In genomic region chr8:22245663-22246062, GRCm38 (mm10) we compare ENCODE assay signal across 25 mouse cellular contexts. TPM values are rescaled to one million over a fixed set of nuclear protein-coding genes. Genes with fewer than 3 reads are reported as not detected.
DNase-seq lines count a peak whose midpoint lies in the region; ATAC-seq lines count a peak whose summit lies in the region.
"Had no signal": no experiment of that assay in that cellular context is flagged by ENCODE, and none has a peak within 500 bp of the region (broad histone marks: within the 10 kb centered on the region; RNA-seq: fewer than 3 reads in every experiment).

No protein-coding gene starts in this region.

- H3K4me1 ChIP-seq in heart, embryonic 10.5 days = 0 out of 2 replicates have a peak, but pooled peaks cover 5% of the 10 kb centered on the region
- H3K4me1 ChIP-seq: embryonic facial prominence, embryonic 10.5 days; forebrain, embryonic 15.5 days had no signal

- no peak overlapping the region for H3K4me3 ChIP-seq in heart, embryonic 10.5 days
- H3K4me3 ChIP-seq: embryonic facial prominence, embryonic 10.5 days; embryonic facial prominence, embryonic 12.5 days; forebrain, embryonic 13.5 days; forebrain, embryonic 15.5 days had no signal

- peak; percentile 79 for ATAC-seq in common myeloid progenitor, adult 5-6 weeks (replicated peaks; ENCODE audit: low read depth, poor library complexity, severe bottlenecking)
- ATAC-seq: activated CD4-positive, CD25-positive, alpha-beta regulatory T cell, adult 4 months; forebrain, embryonic 13.5 days; forebrain, embryonic 15.5 days; forebrain, postnatal 0 days; Patski had no signal

- WGBS in heart, embryonic 10.5 days = 59% methylated on average over 1 of the region's 1 CpGs

- H3K36me3 ChIP-seq in heart, embryonic 10.5 days = no peaks in the 10 kb centered on the region
- H3K36me3 ChIP-seq: embryonic facial prominence, embryonic 10.5 days; embryonic facial prominence, embryonic 12.5 days; forebrain, embryonic 15.5 days had no signal

- H3K9me3 ChIP-seq in heart, embryonic 10.5 days = no peaks in the 10 kb centered on the region
- H3K9me3 ChIP-seq: embryonic facial prominence, embryonic 10.5 days; embryonic facial prominence, embryonic 12.5 days; forebrain, embryonic 13.5 days; forebrain, embryonic 15.5 days had no signal

- no peaks in the 10 kb centered on the region for H3K27me3 ChIP-seq in heart, embryonic 10.5 days (ENCODE audit: insufficient read depth, poor library complexity, severe bottlenecking)
- H3K27me3 ChIP-seq: embryonic facial prominence, embryonic 12.5 days; forebrain, embryonic 13.5 days; forebrain, embryonic 15.5 days; Patski had no signal

- DNase-seq in heart, adult 11 months = peak; percentile 54
- no peak for DNase-seq in heart, embryonic 10.5 days (ENCODE audit: low spot score)
- no peak for DNase-seq in right cerebral cortex, postnatal 4 days
- DNase-seq in embryo, embryonic 10.5 days (ENCODE audit: low spot score) = no peak
- DNase-seq: adrenal gland, adult 8-10 months; adrenal gland, postnatal 14 days; adrenal gland, postnatal 36 days; cerebellum, adult 11-12 months; cerebellum, adult 2 months; cerebellum, adult 9-10 months; cerebellum, postnatal 10 days; cerebellum, postnatal 25 days; forebrain, postnatal 0 days had no signal

- no peak overlapping the region for H3K27ac ChIP-seq in heart, embryonic 10.5 days
- H3K27ac ChIP-seq: embryonic facial prominence, embryonic 10.5 days; embryonic facial prominence, embryonic 12.5 days; forebrain, embryonic 13.5 days; forebrain, embryonic 15.5 days had no signal

RNA-seq across cellular contexts. Expression of gene Thsd1, which starts 18.6 kb away (rescaled TPM):
- 12.2 and 15.4 TPM in 2 replicates for polyA plus RNA-seq in heart, embryonic 10.5 days (2016; fragmentation: Nextera tagmentation; extraction: Ambion mirVana)
- total RNA-seq in common myeloid progenitor, adult 5-6 weeks (2017) = 4.9 and 6.0 TPM in 2 replicates

RNA-seq across cellular contexts. Expression of gene Tpte, which starts 37.6 kb away (rescaled TPM):
- polyA plus RNA-seq in heart, embryonic 10.5 days (2016; fragmentation: Nextera tagmentation; extraction: Ambion mirVana) = not detected in 2 replicates
- not detected in 2 replicates for total RNA-seq in common myeloid progenitor, adult 5-6 weeks (2017)
- total RNA-seq: adrenal gland, adult 18-20 months; adrenal gland, adult 8-10 months; adrenal gland, postnatal 14 days; adrenal gland, postnatal 36 days; ES-E14; forebrain, postnatal 0 days had no signal
- polyA plus RNA-seq: activated CD4-positive, CD25-positive, alpha-beta regulatory T cell, adult 4 months; C2C12; cerebellum, adult 2 months; embryonic facial prominence, embryonic 10.5 days; embryonic facial prominence, embryonic 12.5 days; embryonic facial prominence, embryonic 14.5 days; forebrain, embryonic 11.5 days; forebrain, embryonic 13.5 days; forebrain, embryonic 15.5 days; forebrain, postnatal 0 days; Patski had no signal

RNA-seq across cellular contexts. Expression of gene Vps36, which starts 53.1 kb away (rescaled TPM):
- 26.6 and 31.5 TPM in 2 replicates for polyA plus RNA-seq in heart, embryonic 10.5 days (2016; fragmentation: Nextera tagmentation; extraction: Ambion mirVana)
- 39.9 and 43.4 TPM in 2 replicates for total RNA-seq in common myeloid progenitor, adult 5-6 weeks (2017)
